Mouse (Mus musculus): ENCODE results near the gene Iffo2. TPM values are rescaled to one million over a fixed set of nuclear protein-coding genes. Genes with fewer than 3 reads are reported as not detected.

Gene Iffo2
- total and polyA plus RNA-seq, 3 experiments = 1.3 to 2.7 TPM; not detected in 1

DNA sequence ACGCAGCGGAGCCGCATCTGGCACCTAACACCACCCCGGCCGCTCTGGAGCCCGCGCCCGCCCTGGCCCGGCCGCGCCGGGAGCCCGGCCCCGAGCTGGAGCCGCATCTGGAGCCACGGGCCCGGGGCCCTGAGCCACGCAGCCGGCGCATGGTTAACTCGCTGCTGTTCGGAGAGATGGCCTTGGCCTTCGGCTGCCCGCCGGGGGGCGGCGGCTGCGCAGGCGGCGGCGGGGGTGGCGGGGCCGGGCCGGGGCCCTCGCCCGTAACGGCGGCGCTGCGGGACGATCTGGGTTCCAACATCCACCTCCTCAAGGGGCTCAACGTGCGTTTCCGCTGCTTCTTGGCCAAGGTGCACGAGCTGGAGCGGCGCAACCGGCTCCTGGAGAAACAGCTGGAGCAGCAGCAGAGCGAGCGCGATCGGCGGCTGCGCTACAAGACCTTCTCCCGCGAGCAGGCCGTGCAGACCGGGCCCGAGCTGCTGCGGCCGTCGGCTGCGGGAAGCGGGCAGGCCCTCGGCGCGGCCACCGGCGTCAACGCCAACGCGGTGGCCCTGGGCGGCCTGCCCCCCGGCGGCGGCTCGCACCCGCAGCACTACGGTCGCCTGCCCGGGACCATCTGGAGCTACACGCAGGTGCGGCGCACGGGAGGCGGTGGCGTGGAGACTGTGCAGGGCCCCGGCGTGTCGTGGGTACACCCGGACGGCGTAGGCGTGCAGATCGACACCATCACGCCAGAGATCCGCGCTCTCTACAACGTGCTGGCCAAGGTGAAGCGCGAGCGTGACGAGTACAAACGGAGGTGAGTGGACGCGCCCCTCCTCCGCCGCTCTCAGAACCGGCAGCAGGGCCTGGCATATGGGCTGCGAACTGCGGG lies 44.7 kb downstream of the Iffo2 start:
- H3K9me3 ChIP-seq (replicated peaks; ENCODE audit: insufficient read depth, low read length) = no peaks in the 10 kb centered on the region
- TF ChIP-seq MAFK (IDR thresholded peaks at IDR 0.05; ENCODE audit: borderline replicate concordance, low read depth, low read length) (no peak), CHD2 (IDR thresholded peaks at IDR 0.05; ENCODE audit: low read length) (no peak), NRF1 (IDR thresholded peaks at IDR 0.05; ENCODE audit: insufficient read depth, low read depth, low read length, poor library complexity, severe bottlenecking) (no peak), CTCF (IDR thresholded peaks at IDR 0.05 in 2 of 3, conservative IDR thresholded peaks at IDR 0.05 in 1 of 3; ENCODE audit: control insufficient read depth in 1 of 3, insufficient read depth in 1 of 3, low read depth in 2 of 3, low read length in 3 of 3, poor library complexity in 1 of 3, severe bottlenecking in 1 of 3) (no peak), GABPA (IDR thresholded peaks at IDR 0.05; ENCODE audit: low read depth, low read length) (no peak), UBTF (IDR thresholded peaks at IDR 0.05; ENCODE audit: borderline replicate concordance, insufficient read depth, low read depth, low read length) (0 out of 2 replicates have a peak, but pooled peaks have one; percentile 22), POLR2A (IDR thresholded peaks at IDR 0.05; ENCODE audit: control insufficient read depth in 1 of 2, insufficient read depth in 1 of 2, low read depth in 1 of 2, low read length in 2 of 2, poor library complexity in 1 of 2) (peak in 1 of 2 experiments; percentile 13; a peak in 1 of 4 replicates), MXI1 (IDR thresholded peaks at IDR 0.05; ENCODE audit: low read depth, low read length) (no peak; the same call in 1 of the 2 replicates), MAZ (IDR thresholded peaks at IDR 0.05; ENCODE audit: low read depth, low read length) (no peak), ELF1 (IDR thresholded peaks at IDR 0.05; ENCODE audit: low read depth, low read length) (no peak), KAT2A (conservative IDR thresholded peaks at IDR 0.05; ENCODE audit: low read depth, low read length) (no peak)
- H3K4me3 ChIP-seq (ENCODE audit: control insufficient read depth in 1 of 2, insufficient read depth in 1 of 2, low read depth in 2 of 2, low read length in 2 of 2) = peak overlapping the region; percentile 56 to 82
- peaks cover 0 to 8% of the 10 kb centered on the region in 2 experiments; a peak in 2 of 4 replicates for H3K27me3 ChIP-seq (ENCODE audit: control insufficient read depth in 1 of 2, insufficient read depth in 2 of 2, low read length in 2 of 2)
- H3K27ac ChIP-seq (ENCODE audit: control insufficient read depth, low read depth, low read length) = no peak overlapping the region
- H3K4me1 ChIP-seq (ENCODE audit: control insufficient read depth in 1 of 2, insufficient read depth in 2 of 2, low read length in 2 of 2) = peaks cover 0 to 4% of the 10 kb centered on the region in 2 experiments; a peak in 3 of 4 replicates
- no peaks in the 10 kb centered on the region for H3K79me2 ChIP-seq (ENCODE audit: control insufficient read depth, insufficient read depth, low read length, poor library complexity)
- no peaks in the 10 kb centered on the region for H3K36me3 ChIP-seq (ENCODE audit: control insufficient read depth in 1 of 2, insufficient read depth in 2 of 2, low read length in 2 of 2)
- DNase-seq (ENCODE audit: low read depth, low spot score) = peak; percentile 50
- peak overlapping the region; percentile 70 for H3K9ac ChIP-seq (ENCODE audit: control insufficient read depth, low read depth, low read length, poor library complexity, severe bottlenecking)

DNA sequence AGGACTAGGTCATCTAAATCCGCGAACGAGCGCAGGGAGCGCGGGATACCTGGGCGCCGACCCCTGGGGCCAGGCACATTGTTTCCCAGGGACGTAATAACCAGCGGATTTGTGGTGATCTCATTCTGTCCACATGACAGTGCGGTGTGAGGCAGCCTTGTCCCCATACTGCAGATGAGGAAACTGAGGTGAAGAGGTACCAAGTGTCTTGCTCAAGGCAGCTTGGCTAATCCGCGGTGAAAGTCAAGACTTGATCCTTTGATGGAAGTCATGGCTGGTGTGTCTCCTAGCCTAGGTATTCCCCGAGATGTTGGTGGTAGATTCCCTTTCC lies 45.3 kb downstream of the Iffo2 start:
- Histone ChIP-seq H3K79me2 (ENCODE audit: control insufficient read depth, insufficient read depth, low read length, poor library complexity) (no peaks in the 10 kb centered on the region), H3K4me1 (ENCODE audit: control insufficient read depth in 1 of 2, insufficient read depth in 2 of 2, low read length in 2 of 2) (peaks cover 0 to 4% of the 10 kb centered on the region in 2 experiments; a peak in 3 of 4 replicates), H3K9ac (ENCODE audit: control insufficient read depth, low read depth, low read length, poor library complexity, severe bottlenecking) (no peak overlapping the region), H3K9me3 (replicated peaks; ENCODE audit: insufficient read depth, low read length) (no peaks in the 10 kb centered on the region), H3K27ac (ENCODE audit: control insufficient read depth, low read depth, low read length) (no peak overlapping the region), H3K4me3 (ENCODE audit: control insufficient read depth in 1 of 2, insufficient read depth in 1 of 2, low read depth in 2 of 2, low read length in 2 of 2) (peak overlapping the region in 1 of 2 experiments; percentile 56; a peak in 2 of 4 replicates), H3K36me3 (ENCODE audit: control insufficient read depth in 1 of 2, insufficient read depth in 2 of 2, low read length in 2 of 2) (no peaks in the 10 kb centered on the region), H3K27me3 (ENCODE audit: control insufficient read depth in 1 of 2, insufficient read depth in 2 of 2, low read length in 2 of 2) (peaks cover 0 to 8% of the 10 kb centered on the region in 2 experiments; a peak in 2 of 4 replicates)
- peak; percentile 14 for DNase-seq (ENCODE audit: low read depth, low spot score)
- no peak for TF ChIP-seq MXI1 (IDR thresholded peaks at IDR 0.05; ENCODE audit: low read depth, low read length)
- TF ChIP-seq TCF12 (IDR thresholded peaks at IDR 0.05; ENCODE audit: low read depth, low read length) = no peak
- no peak for TF ChIP-seq ZC3H11A (IDR thresholded peaks at IDR 0.05; ENCODE audit: low read depth, low read length)
- no peak for TF ChIP-seq BHLHE40 (IDR thresholded peaks at IDR 0.05; ENCODE audit: borderline replicate concordance, low read depth, low read length)
- no peak for TF ChIP-seq POLR2AphosphoS2 (IDR thresholded peaks at IDR 0.05; ENCODE audit: low read length)
- TF ChIP-seq JUND (IDR thresholded peaks at IDR 0.05; ENCODE audit: low read depth, low read length) = no peak
- TF ChIP-seq ELF1 (IDR thresholded peaks at IDR 0.05; ENCODE audit: low read depth, low read length) = no peak
- TF ChIP-seq KAT2A (conservative IDR thresholded peaks at IDR 0.05; ENCODE audit: low read depth, low read length) = no peak
- no peak for TF ChIP-seq GATA1 (IDR thresholded peaks at IDR 0.05; ENCODE audit: low read depth, low read length)
- no peak for TF ChIP-seq RAD21 (IDR thresholded peaks at IDR 0.05; ENCODE audit: low read depth, low read length)
- no peak for TF ChIP-seq MAFK (IDR thresholded peaks at IDR 0.05; ENCODE audit: borderline replicate concordance, low read depth, low read length)
- TF ChIP-seq NRF1 (IDR thresholded peaks at IDR 0.05; ENCODE audit: insufficient read depth, low read depth, low read length, poor library complexity, severe bottlenecking) = no peak
- TF ChIP-seq CTCF (IDR thresholded peaks at IDR 0.05 in 2 of 3, conservative IDR thresholded peaks at IDR 0.05 in 1 of 3; ENCODE audit: control insufficient read depth in 1 of 3, insufficient read depth in 1 of 3, low read depth in 2 of 3, low read length in 3 of 3, poor library complexity in 1 of 3, severe bottlenecking in 1 of 3) = no peak
- no peak for TF ChIP-seq MEF2A (IDR thresholded peaks at IDR 0.05; ENCODE audit: extremely low read depth, insufficient replicate concordance, low read depth, low read length, poor library complexity, severe bottlenecking)
- TF ChIP-seq ETS1 (IDR thresholded peaks at IDR 0.05; ENCODE audit: low read depth, low read length) = no peak
- no peak for TF ChIP-seq ZNF384 (IDR thresholded peaks at IDR 0.05; ENCODE audit: low read depth, low read length)
- TF ChIP-seq CHD2 (IDR thresholded peaks at IDR 0.05; ENCODE audit: low read length) = no peak
